Mouse (Mus musculus) regulatory T cell (primary cell): ENCODE results near the gene Ccdc114.

ENCODE experiments used
- in situ Hi-C: fragments of 300-600 bp; cut with MboI, MseI; formaldehyde crosslinking; loops from one replicate; pipeline ENCODE4 v1.15.1; 2025; ENCODE audit warnings: high pct_unique_total_duplicates

The Ccdc114 gene

DNA sequence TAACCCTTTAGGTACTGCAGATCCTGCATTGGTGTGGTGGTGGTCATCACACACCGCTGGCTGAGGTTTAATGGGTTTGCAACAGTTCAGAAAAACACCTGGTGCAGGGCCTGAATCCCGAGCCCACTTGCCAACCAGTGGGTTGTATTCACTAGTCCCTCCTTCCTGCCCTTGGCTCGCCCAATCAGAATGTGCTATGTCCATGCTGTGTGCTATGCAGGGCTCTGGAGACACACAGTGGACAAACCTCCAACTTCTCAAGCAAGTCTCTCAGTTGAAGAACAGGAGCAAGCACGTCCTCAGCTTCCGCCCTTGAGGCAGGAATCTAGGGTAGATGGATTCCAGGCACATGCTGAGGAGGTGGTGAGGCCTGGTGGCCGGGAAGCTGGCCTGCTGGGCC, 50.6 kb downstream of the Ccdc114 start:
- in situ Hi-C loops = no loop called here

DNA sequence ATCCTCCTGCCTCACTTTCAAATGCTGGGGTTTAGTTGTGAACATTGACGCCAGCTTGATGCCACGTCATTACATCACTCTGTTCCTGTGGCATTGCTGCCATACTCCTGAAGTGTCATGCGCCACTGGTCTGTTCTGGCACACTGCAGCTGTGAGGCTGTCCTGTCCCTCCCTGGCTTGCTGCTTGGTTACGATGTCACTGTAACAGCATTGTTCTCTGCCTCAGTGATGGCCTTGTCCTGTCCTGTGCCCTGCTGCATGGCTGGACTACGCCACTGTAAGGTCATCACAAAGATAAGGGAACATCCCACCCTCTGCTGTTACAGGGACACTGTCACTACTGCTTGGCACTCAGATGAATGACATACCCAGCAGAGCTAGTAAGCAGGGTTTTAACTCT, 57.7 kb downstream of the Ccdc114 start:
- in situ Hi-C loops = no loop called here

GRCm38 (mm10) chr7:45986893-45987292, 63.0 kb downstream of the Ccdc114 start:
- in situ Hi-C loops = no loop called here

DNA sequence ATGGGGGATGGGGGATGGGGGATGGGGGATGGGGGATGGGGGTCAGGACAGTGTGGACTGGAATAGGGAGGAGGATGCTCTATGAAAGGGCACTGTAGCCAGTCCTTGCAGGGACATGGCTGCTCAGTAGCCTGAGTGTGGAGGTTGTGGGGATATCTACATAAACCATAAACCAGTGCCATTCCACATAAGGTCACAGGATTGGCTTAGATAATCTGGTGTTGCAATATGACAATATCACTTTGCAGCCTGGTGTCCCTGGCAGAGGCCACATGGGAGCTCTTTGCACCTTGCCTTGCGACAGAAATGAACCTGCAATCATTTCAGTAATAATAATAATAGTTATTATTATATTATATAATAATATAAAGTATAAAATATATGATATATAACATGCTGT, 64.5 kb downstream of the Ccdc114 start:
- in situ Hi-C loops = no loop called here

DNA sequence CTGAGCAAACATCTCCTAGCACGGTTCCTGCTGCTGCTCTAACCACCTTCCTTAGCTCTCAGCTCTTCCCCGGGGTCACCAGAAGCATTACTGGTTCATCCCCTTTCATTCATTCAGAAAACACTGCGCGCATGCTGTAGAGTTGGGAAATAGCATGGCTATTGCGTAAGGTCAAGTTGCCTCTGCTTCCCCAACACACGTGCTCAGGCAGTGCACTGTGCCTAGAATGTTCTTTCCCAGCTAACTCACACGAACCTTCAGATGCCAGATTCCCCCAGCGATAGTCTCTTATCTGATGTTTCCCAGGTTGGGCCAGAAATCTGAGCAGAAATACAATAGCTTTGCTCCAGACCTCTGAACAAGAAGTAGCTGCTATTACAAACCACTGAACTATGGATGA, 68.6 kb downstream of the Ccdc114 start:
- in situ Hi-C loops = loop anchor here (10.0 kb wide), 1 partner anchor 612 kb away; no protein-coding TSS in a partner anchor
